1 mouse cellular context compared by ENCODE assay signal in the genomic region with DNA sequence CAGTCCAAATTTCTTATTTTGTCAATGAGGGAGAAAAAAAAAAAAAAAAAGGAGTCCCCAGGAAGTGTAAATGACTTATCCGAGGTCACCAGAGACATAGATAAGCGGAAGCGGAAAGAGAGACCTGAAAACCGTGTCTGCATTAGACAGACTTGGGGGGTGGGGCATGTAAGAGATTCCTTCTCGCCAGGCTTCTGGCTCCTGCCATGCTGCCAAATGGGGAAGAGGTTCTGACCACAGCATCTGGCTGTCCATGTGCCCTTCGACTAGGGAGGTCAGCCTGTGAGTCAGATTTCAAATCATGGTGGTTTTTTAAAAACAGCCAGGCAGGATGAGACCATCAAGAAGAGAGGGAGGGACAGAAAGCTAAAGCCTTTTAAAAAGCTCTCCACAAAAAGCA.
A peak's percentile ranks its signal among the peaks of the same experiment; 100 is the strongest.
TF ChIP-seq lines count a peak whose summit lies in the region.

No protein-coding gene starts in this region.

TF ChIP-seq in MEL, 35 proteins besides CTCF, POLR2A, EP300 and RAD21 (continued from another document):
- TF ChIP-seq MYC (IDR thresholded peaks at IDR 0.05; ENCODE audit: low read depth, low read length): peak; percentile 83
- TF ChIP-seq TAL1 (IDR thresholded peaks at IDR 0.05; ENCODE audit: low read length): peak; percentile 93
- TF ChIP-seq ELF1 (IDR thresholded peaks at IDR 0.05; ENCODE audit: low read depth, low read length): peak; percentile 63; the same call in 1 of the 2 replicates
- TF ChIP-seq BHLHE40 (IDR thresholded peaks at IDR 0.05; ENCODE audit: borderline replicate concordance, low read depth, low read length): peak; percentile 62; the same call in 1 of the 2 replicates
- peak; percentile 73 for TF ChIP-seq HCFC1 (IDR thresholded peaks at IDR 0.05; ENCODE audit: low read depth, low read length)
- TF ChIP-seq TBP (IDR thresholded peaks at IDR 0.05; ENCODE audit: low read depth, low read length): no peak
- peak; percentile 96 for TF ChIP-seq RCOR1 (IDR thresholded peaks at IDR 0.05; ENCODE audit: low read depth, low read length)
- peak; percentile 98 for TF ChIP-seq ZNF384 (IDR thresholded peaks at IDR 0.05; ENCODE audit: low read depth, low read length)
- no peak for TF ChIP-seq POLR2AphosphoS2 (IDR thresholded peaks at IDR 0.05; ENCODE audit: low read length)
